Mouse (Mus musculus): Measurements from ENCODE around the gene Noc3l. TPM values are rescaled to one million over a fixed set of nuclear protein-coding genes. Genes with fewer than 3 reads are reported as not detected.

Gene Noc3l
- total and polyA plus RNA-seq, 3 experiments, result 20.0 to 20.3 TPM; not detected in 1

- H3K9me3 ChIP-seq (replicated peaks; ENCODE audit: insufficient read depth, low read length), result no peaks in the 10 kb centered on the region
- no peaks in the 10 kb centered on the region for H3K79me2 ChIP-seq (ENCODE audit: control insufficient read depth, insufficient read depth, low read length, poor library complexity)
- H3K4me3 ChIP-seq (ENCODE audit: control insufficient read depth in 1 of 2, insufficient read depth in 1 of 2, low read depth in 2 of 2, low read length in 2 of 2), result no peak overlapping the region
- no peak overlapping the region for H3K27ac ChIP-seq (ENCODE audit: control insufficient read depth, low read depth, low read length)
- no peak for DNase-seq (ENCODE audit: low read depth, low spot score)
- TF ChIP-seq MYC (IDR thresholded peaks at IDR 0.05; ENCODE audit: low read depth, low read length) (no peak), E2F4 (IDR thresholded peaks at IDR 0.05; ENCODE audit: borderline replicate concordance, low read depth, low read length) (no peak), MEF2A (IDR thresholded peaks at IDR 0.05; ENCODE audit: extremely low read depth, insufficient replicate concordance, low read depth, low read length, poor library complexity, severe bottlenecking) (no peak), CTCF (IDR thresholded peaks at IDR 0.05 in 2 of 3, conservative IDR thresholded peaks at IDR 0.05 in 1 of 3; ENCODE audit: control insufficient read depth in 1 of 3, insufficient read depth in 1 of 3, low read depth in 2 of 3, low read length in 3 of 3, poor library complexity in 1 of 3, severe bottlenecking in 1 of 3) (no peak), USF2 (IDR thresholded peaks at IDR 0.05; ENCODE audit: borderline replicate concordance in 1 of 2, insufficient read depth in 1 of 2, low read depth in 1 of 2, low read length in 2 of 2) (no peak)
- no peaks in the 10 kb centered on the region for H3K4me1 ChIP-seq (ENCODE audit: control insufficient read depth in 1 of 2, insufficient read depth in 2 of 2, low read length in 2 of 2)
- H3K27me3 ChIP-seq (ENCODE audit: control insufficient read depth in 1 of 2, insufficient read depth in 2 of 2, low read length in 2 of 2), result peaks cover 0 to 6% of the 10 kb centered on the region in 2 experiments; a peak in 3 of 4 replicates
- no peaks in the 10 kb centered on the region for H3K36me3 ChIP-seq (ENCODE audit: control insufficient read depth in 1 of 2, insufficient read depth in 2 of 2, low read length in 2 of 2)
- no peak overlapping the region for H3K9ac ChIP-seq (ENCODE audit: control insufficient read depth, low read depth, low read length, poor library complexity, severe bottlenecking)
Observed at GRCm38 (mm10) chr19:38746492-38747014, 72.5 kb downstream of the Noc3l start.

DNA sequence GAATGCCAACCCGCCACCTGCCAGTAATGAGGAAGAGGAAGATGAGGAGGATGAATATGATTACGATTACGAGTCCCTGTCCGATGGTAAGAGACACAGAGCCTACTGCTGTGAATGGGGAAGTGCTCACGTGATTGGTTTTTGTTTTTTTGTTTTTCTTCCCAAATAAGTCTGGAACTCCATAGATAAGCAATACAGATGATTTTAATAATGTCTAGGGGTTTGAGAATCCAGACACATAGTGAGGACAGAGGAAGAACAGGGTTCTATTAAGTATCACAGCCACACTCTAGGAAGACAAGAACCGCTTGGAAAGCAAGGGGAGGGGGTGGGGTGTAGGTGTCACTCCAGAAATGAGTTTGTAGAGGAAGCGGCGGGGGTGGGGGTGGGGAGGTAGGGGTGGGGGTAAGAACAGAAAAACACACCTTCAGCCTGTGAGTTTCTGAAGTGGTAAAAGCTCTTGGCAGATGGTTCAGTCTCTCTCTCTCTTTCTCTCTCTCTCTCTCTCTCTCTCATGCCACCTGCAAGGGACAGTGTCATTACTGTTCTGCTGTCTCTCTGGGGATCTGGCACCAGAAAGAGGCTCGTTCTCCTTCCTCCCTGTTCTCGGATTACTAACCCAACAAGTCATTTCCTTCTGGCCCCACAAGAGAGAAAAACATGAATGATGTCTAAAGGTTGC is 73.1 kb downstream of the Noc3l start:
- H3K9me3 ChIP-seq (replicated peaks; ENCODE audit: insufficient read depth, low read length), result no peaks in the 10 kb centered on the region
- H3K4me3 ChIP-seq (ENCODE audit: control insufficient read depth in 1 of 2, insufficient read depth in 1 of 2, low read depth in 2 of 2, low read length in 2 of 2), result no peak overlapping the region
- H3K27ac ChIP-seq (ENCODE audit: control insufficient read depth, low read depth, low read length), result no peak overlapping the region
- no peaks in the 10 kb centered on the region for H3K4me1 ChIP-seq (ENCODE audit: control insufficient read depth in 1 of 2, insufficient read depth in 2 of 2, low read length in 2 of 2)
- peaks cover 0 to 6% of the 10 kb centered on the region in 2 experiments; a peak in 3 of 4 replicates for H3K27me3 ChIP-seq (ENCODE audit: control insufficient read depth in 1 of 2, insufficient read depth in 2 of 2, low read length in 2 of 2)
- H3K79me2 ChIP-seq (ENCODE audit: control insufficient read depth, insufficient read depth, low read length, poor library complexity), result no peaks in the 10 kb centered on the region
- no peak for DNase-seq (ENCODE audit: low read depth, low spot score)
- H3K9ac ChIP-seq (ENCODE audit: control insufficient read depth, low read depth, low read length, poor library complexity, severe bottlenecking), result no peak overlapping the region
- TF ChIP-seq BHLHE40 (IDR thresholded peaks at IDR 0.05; ENCODE audit: borderline replicate concordance, low read depth, low read length) (0 out of 2 replicates have a peak, but pooled peaks have one; percentile 28), ELF1 (IDR thresholded peaks at IDR 0.05; ENCODE audit: low read depth, low read length) (no peak)
- H3K36me3 ChIP-seq (ENCODE audit: control insufficient read depth in 1 of 2, insufficient read depth in 2 of 2, low read length in 2 of 2), result no peaks in the 10 kb centered on the region

DNA sequence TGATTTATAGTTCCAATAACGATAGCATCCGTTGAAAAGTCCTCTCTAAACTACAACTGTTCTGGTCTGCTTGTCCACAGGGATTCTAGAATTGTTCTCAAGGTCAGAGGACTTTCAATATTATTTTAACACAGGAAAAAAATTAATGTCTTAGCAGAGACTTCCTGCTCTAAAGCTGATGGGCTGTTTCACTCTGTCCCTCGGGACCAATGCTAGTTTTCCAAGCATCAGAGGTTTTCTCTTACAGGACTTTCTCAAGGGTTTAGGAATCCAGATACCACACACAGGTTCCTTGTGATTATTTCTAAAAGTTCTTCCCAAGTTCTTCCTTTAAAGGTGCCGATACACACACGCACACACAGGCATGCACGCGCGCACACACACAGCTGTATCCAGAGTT is 74.5 kb downstream of the Noc3l start:
- TF ChIP-seq ETS1 (IDR thresholded peaks at IDR 0.05; ENCODE audit: low read depth, low read length) (no peak), GABPA (IDR thresholded peaks at IDR 0.05; ENCODE audit: low read depth, low read length) (no peak), POLR2AphosphoS2 (IDR thresholded peaks at IDR 0.05; ENCODE audit: low read length) (no peak), USF2 (IDR thresholded peaks at IDR 0.05; ENCODE audit: borderline replicate concordance in 1 of 2, insufficient read depth in 1 of 2, low read depth in 1 of 2, low read length in 2 of 2) (no peak), SIN3A (IDR thresholded peaks at IDR 0.05; ENCODE audit: low read length) (no peak), CHD2 (IDR thresholded peaks at IDR 0.05; ENCODE audit: low read length) (no peak), ELF1 (IDR thresholded peaks at IDR 0.05; ENCODE audit: low read depth, low read length) (no peak), RCOR1 (IDR thresholded peaks at IDR 0.05; ENCODE audit: low read depth, low read length) (no peak), ZKSCAN1 (IDR thresholded peaks at IDR 0.05; ENCODE audit: low read depth, low read length) (no peak), MEF2A (IDR thresholded peaks at IDR 0.05; ENCODE audit: extremely low read depth, insufficient replicate concordance, low read depth, low read length, poor library complexity, severe bottlenecking) (no peak), EP300 (IDR thresholded peaks at IDR 0.05; ENCODE audit: low read depth in 1 of 2, low read length in 2 of 2) (no peak), BHLHE40 (IDR thresholded peaks at IDR 0.05; ENCODE audit: borderline replicate concordance, low read depth, low read length) (no peak), ZNF384 (IDR thresholded peaks at IDR 0.05; ENCODE audit: low read depth, low read length) (no peak), MAFK (IDR thresholded peaks at IDR 0.05; ENCODE audit: borderline replicate concordance, low read depth, low read length) (no peak), RAD21 (IDR thresholded peaks at IDR 0.05; ENCODE audit: low read depth, low read length) (no peak), CTCF (IDR thresholded peaks at IDR 0.05 in 2 of 3, conservative IDR thresholded peaks at IDR 0.05 in 1 of 3; ENCODE audit: control insufficient read depth in 1 of 3, insufficient read depth in 1 of 3, low read depth in 2 of 3, low read length in 3 of 3, poor library complexity in 1 of 3, severe bottlenecking in 1 of 3) (no peak), TAL1 (IDR thresholded peaks at IDR 0.05; ENCODE audit: low read length) (no peak)
- H3K4me3 ChIP-seq (ENCODE audit: control insufficient read depth in 1 of 2, insufficient read depth in 1 of 2, low read depth in 2 of 2, low read length in 2 of 2), result no peak overlapping the region
- no peak overlapping the region for H3K9ac ChIP-seq (ENCODE audit: control insufficient read depth, low read depth, low read length, poor library complexity, severe bottlenecking)
- no peaks in the 10 kb centered on the region for H3K79me2 ChIP-seq (ENCODE audit: control insufficient read depth, insufficient read depth, low read length, poor library complexity)
- no peaks in the 10 kb centered on the region for H3K4me1 ChIP-seq (ENCODE audit: control insufficient read depth in 1 of 2, insufficient read depth in 2 of 2, low read length in 2 of 2)
- no peaks in the 10 kb centered on the region for H3K36me3 ChIP-seq (ENCODE audit: control insufficient read depth in 1 of 2, insufficient read depth in 2 of 2, low read length in 2 of 2)
- H3K27me3 ChIP-seq (ENCODE audit: control insufficient read depth in 1 of 2, insufficient read depth in 2 of 2, low read length in 2 of 2), result peaks cover 0 to 6% of the 10 kb centered on the region in 2 experiments; a peak in 3 of 4 replicates
- DNase-seq (ENCODE audit: low read depth, low spot score), result no peak
- H3K9me3 ChIP-seq (replicated peaks; ENCODE audit: insufficient read depth, low read length), result no peaks in the 10 kb centered on the region
- H3K27ac ChIP-seq (ENCODE audit: control insufficient read depth, low read depth, low read length), result no peak overlapping the region
